Mouse (Mus musculus) v-Abl transformed pro-B cells (cell line): ENCODE measurements at regions not wholly inside any gene's neighbourhood (a gene's known extent, or its start where the extent isn't known, plus 50 kb on each side); places are given as distances from the start of the nearest gene placed in this dataset.

Source experiments
- in situ Hi-C, 2 experiments: fragments of 400-800 bp; cut with MboI; formaldehyde crosslinking; loops; one replicate each; pipeline ENCODE4 v1.15.1; 2025; ENCODE audit not compliant: unreplicated experiment in 2 of 2

GRCm38 (mm10) chrX:59817794-59818193 lies 181.5 kb upstream of the F9 start:
- in situ Hi-C loops = loop anchor here in 1 of 2 experiments (25.0 kb wide), 1 partner anchor 630 kb away; no protein-coding TSS in a partner anchor
